Mouse (Mus musculus) thymus, postnatal 36 days (tissue): ENCODE measurements around the gene Gm10413.
"Not testable (repeated sequence)": the region's sequence is repeated elsewhere in the genome, so short reads cannot be mapped to it uniquely, and the experiment has no call there.

Source experiments
- DNase-seq, 2 experiments: peaks; one replicate each; pipeline ENCODE4 v3.0.0; 2022; ENCODE audit warnings: mixed read lengths in 2 of 2

The Gm10413 gene

GRCm38 (mm10) chr14:3394793-3395192, at the start of gene Gm10413:
Gene Gm10413 (plus strand): TSS chr14:3395093.
- not testable (repeated sequence) for DNase-seq

- DNase-seq: not testable (repeated sequence)
Observed at GRCm38 (mm10) chr14:3412314-3412713, 17.4 kb downstream of the Gm10413 start, which contains the start of gene Gm10409. Gene Gm10409 (plus strand): TSS chr14:3412614.

GRCm38 (mm10) chr14:3427803-3428202, 32.9 kb downstream of the Gm10413 start, which contains the start of gene Gm3005:
Gene Gm3005 (plus strand): TSS chr14:3428103.
- DNase-seq: not testable (repeated sequence)

GRCm38 (mm10) chr14:3449079-3449478, 54.2 kb downstream of the Gm10413 start, which contains the start of gene Gm10408:
Gene Gm10408 (plus strand): TSS chr14:3449379.
- DNase-seq: not testable (repeated sequence)
